Mouse (Mus musculus): ENCODE data around the gene Gm4871.
"Not testable (repeated sequence)": the region's sequence is repeated elsewhere in the genome, so short reads cannot be mapped to it uniquely, and the experiment has no call there.

GRCm38 (mm10) chr5:145016761-145017160 lies 15.8 kb downstream of the Gm4871 start:
- not testable (repeated sequence) for TF ChIP-seq POLR2A (IDR thresholded peaks at IDR 0.05; ENCODE audit: borderline replicate concordance, control insufficient read depth, low read depth, low read length); CTCF (IDR thresholded peaks at IDR 0.05; ENCODE audit: control insufficient read depth, insufficient read depth, low read length)

All from bone marrow, adult 2 months (tissue).